Mouse (Mus musculus): ENCODE data around the gene Sptlc2. TPM values are rescaled to one million over a fixed set of nuclear protein-coding genes. Genes with fewer than 3 reads are reported as not detected.
"Not testable (repeated sequence)": the region's sequence is repeated elsewhere in the genome, so short reads cannot be mapped to it uniquely, and the experiment has no call there.

The Sptlc2 gene
- polyA plus RNA-seq, 1 experiment from 2014 or later = 99.1 TPM

- ATAC-seq (ENCODE audit: insufficient read depth, low FRiP score, low read depth) = no peak
- WGBS = 28% methylated on average over 7 of the region's 7 CpGs
- Histone ChIP-seq H3K9ac (no peak overlapping the region), H3K4me3 (replicated peaks) (no peak overlapping the region), H3K27ac (no peak overlapping the region), H3K4me2 (no peak overlapping the region), H3K27me3 (replicated peaks) (no peaks in the 10 kb centered on the region), H3K36me3 (0 out of 2 replicates have a peak, but pooled peaks cover 3% of the 10 kb centered on the region), H3K4me1 (no peaks in the 10 kb centered on the region), H3K9me3 (no peaks in the 10 kb centered on the region)
Measured at GRCm38 (mm10) chr12:87327610-87328009, 60.5 kb downstream of the Sptlc2 start.

DNA sequence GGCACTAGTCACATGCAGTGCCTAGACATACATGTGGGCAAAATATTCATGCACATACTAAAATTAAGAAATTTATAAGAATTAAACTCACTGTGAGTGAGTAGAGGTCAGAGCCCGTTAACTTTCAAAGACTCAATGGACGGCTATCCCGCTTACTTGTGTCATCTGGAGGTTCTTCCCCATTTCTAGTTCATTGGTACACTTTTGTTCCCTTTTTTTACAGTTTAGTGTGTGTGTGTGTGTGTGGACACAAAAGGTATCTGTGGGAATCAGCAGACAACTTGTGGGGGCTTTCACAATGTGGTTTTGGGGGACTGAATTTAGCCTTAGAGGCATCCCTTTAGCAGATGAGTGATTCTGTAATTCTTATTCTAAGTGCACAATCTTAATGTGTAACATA is 62.7 kb downstream of the Sptlc2 start:
- Histone ChIP-seq H3K36me3 (0 out of 2 replicates have a peak, but pooled peaks cover 3% of the 10 kb centered on the region), H3K4me3 (replicated peaks) (no peak overlapping the region), H3K27me3 (replicated peaks) (no peaks in the 10 kb centered on the region), H3K4me1 (no peaks in the 10 kb centered on the region), H3K9me3 (no peaks in the 10 kb centered on the region), H3K27ac (no peak overlapping the region), H3K4me2 (no peak overlapping the region), H3K9ac (no peak overlapping the region)
- WGBS = 91% methylated on average over 3 of the region's 3 CpGs
- no peak for ATAC-seq (ENCODE audit: insufficient read depth, low FRiP score, low read depth)

GRCm38 (mm10) chr12:87319229-87319628 is 68.9 kb downstream of the Sptlc2 start:
- 85% methylated on average over 3 of the region's 3 CpGs for WGBS
- no peak overlapping the region for H3K27ac ChIP-seq
- ATAC-seq (ENCODE audit: insufficient read depth, low FRiP score, low read depth) = no peak
- no peak overlapping the region for H3K4me3 ChIP-seq (replicated peaks)
- H3K27me3 ChIP-seq (replicated peaks) = no peaks in the 10 kb centered on the region
- H3K4me2 ChIP-seq = no peak overlapping the region
- no peaks in the 10 kb centered on the region for H3K9me3 ChIP-seq
- no peaks in the 10 kb centered on the region for H3K36me3 ChIP-seq
- no peak overlapping the region for H3K9ac ChIP-seq
- H3K4me1 ChIP-seq = no peaks in the 10 kb centered on the region

DNA sequence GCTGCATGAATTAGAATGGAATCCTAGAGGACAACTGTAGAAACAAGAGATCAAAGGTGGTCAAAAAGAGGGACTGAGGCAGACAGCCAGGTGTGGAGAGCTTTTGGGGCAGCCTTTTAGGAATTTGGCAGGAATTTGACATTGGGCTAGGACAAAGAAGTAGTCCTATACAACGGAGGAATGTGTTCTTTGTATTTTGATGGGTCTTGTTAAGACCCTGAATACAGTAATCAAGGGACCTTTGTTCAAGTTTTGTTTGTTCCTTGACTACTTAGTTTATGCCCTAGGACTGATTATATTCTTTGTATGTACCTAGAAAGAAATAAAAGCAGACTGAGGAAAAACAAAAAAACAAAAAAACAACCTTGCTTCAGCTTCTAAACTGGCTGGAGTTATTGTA is 70.2 kb downstream of the Sptlc2 start:
- Histone ChIP-seq H3K36me3 (no peaks in the 10 kb centered on the region), H3K4me3 (replicated peaks) (no peak overlapping the region), H3K27ac (no peak overlapping the region), H3K27me3 (replicated peaks) (no peaks in the 10 kb centered on the region), H3K9me3 (no peaks in the 10 kb centered on the region), H3K9ac (no peak overlapping the region), H3K4me1 (no peaks in the 10 kb centered on the region), H3K4me2 (no peak overlapping the region)
- 75% methylated on average over 1 of the region's 1 CpGs for WGBS
- ATAC-seq (ENCODE audit: insufficient read depth, low FRiP score, low read depth) = no peak

DNA sequence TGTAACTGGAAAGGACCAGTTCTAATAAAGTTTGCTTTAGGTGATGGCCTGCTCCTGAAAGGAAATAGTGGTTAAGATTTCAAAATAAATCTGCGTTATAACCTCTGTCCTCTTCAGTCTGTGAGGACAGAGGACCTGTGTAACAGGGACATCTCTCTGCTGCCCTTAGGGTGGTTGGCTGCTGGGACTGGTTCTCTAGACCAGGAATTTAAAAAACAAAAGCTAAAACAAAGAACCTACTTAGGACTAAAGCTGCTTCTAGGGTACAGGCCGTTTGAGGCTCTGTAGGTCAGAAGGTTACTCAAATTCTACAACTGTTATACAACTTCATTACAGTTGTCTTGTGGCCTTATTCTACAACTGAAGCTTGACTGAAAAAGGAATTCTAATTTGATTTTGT is 75.1 kb downstream of the Sptlc2 start:
- WGBS = 80% methylated on average over 2 of the region's 2 CpGs
- Histone ChIP-seq H3K4me1 (no peaks in the 10 kb centered on the region), H3K27me3 (replicated peaks) (no peaks in the 10 kb centered on the region), H3K4me2 (no peak overlapping the region), H3K4me3 (replicated peaks) (no peak overlapping the region), H3K9me3 (no peaks in the 10 kb centered on the region), H3K27ac (no peak overlapping the region), H3K9ac (no peak overlapping the region), H3K36me3 (peaks cover 5% of the 10 kb centered on the region; the same call in 1 of the 2 replicates)
- no peak for ATAC-seq (ENCODE audit: insufficient read depth, low FRiP score, low read depth)

GRCm38 (mm10) chr12:87306584-87306844 is 81.6 kb downstream of the Sptlc2 start:
- H3K27ac ChIP-seq; H3K36me3 ChIP-seq; H3K27me3 ChIP-seq (replicated peaks); ATAC-seq (ENCODE audit: insufficient read depth, low FRiP score, low read depth); H3K4me3 ChIP-seq (replicated peaks); H3K9me3 ChIP-seq; H3K9ac ChIP-seq; H3K4me1 ChIP-seq; H3K4me2 ChIP-seq: not testable (repeated sequence)
- 81% methylated on average over 4 of the region's 4 CpGs for WGBS

- H3K36me3 ChIP-seq = no peaks in the 10 kb centered on the region
- no peak for ATAC-seq (ENCODE audit: insufficient read depth, low FRiP score, low read depth)
- no peak overlapping the region for H3K4me2 ChIP-seq
- H3K9me3 ChIP-seq = no peaks in the 10 kb centered on the region
- H3K4me3 ChIP-seq (replicated peaks) = no peak overlapping the region
- no peaks in the 10 kb centered on the region for H3K4me1 ChIP-seq
- H3K27ac ChIP-seq = no peak overlapping the region
- 38% methylated on average over 13 of the region's 13 CpGs for WGBS
- H3K9ac ChIP-seq = no peak overlapping the region
- H3K27me3 ChIP-seq (replicated peaks) = no peaks in the 10 kb centered on the region
Measured at GRCm38 (mm10) chr12:87305767-87306583, 82.2 kb downstream of the Sptlc2 start.

DNA sequence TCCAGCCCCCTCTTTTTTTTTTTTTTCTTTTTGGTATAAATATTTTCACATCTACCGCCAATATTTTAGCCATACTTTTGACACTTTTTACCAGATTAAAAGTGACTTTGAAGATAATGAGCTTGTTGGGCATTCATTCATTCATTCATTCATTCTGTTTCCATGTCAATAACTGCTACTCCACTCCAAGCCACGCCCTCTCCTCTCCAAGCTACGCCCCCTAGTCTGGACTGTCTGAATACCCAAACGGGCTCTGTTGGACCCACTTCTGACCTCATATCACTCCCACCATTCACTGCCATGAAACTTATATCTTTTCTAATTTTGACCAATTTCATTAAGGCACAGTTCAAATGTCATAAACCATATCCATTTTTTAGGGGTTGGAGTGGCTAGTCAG is 87.0 kb downstream of the Sptlc2 start:
- Histone ChIP-seq H3K9me3 (no peaks in the 10 kb centered on the region), H3K36me3 (no peaks in the 10 kb centered on the region), H3K27ac (no peak overlapping the region), H3K27me3 (replicated peaks) (peaks cover 6% of the 10 kb centered on the region), H3K4me2 (no peak overlapping the region), H3K9ac (no peak overlapping the region), H3K4me3 (replicated peaks) (no peak overlapping the region), H3K4me1 (peaks cover 9% of the 10 kb centered on the region; the same call in 1 of the 2 replicates)
- WGBS = 48% methylated on average over 4 of the region's 4 CpGs
- no peak for ATAC-seq (ENCODE audit: insufficient read depth, low FRiP score, low read depth)

GRCm38 (mm10) chr12:87300441-87300690 is 87.8 kb downstream of the Sptlc2 start:
- no peak overlapping the region for H3K27ac ChIP-seq
- H3K4me3 ChIP-seq (replicated peaks) = peak overlapping the region; percentile 72
- no peak for ATAC-seq (ENCODE audit: insufficient read depth, low FRiP score, low read depth)
- H3K27me3 ChIP-seq (replicated peaks) = peaks cover 6% of the 10 kb centered on the region
- H3K9me3 ChIP-seq = no peaks in the 10 kb centered on the region
- WGBS = 2% methylated on average over 9 of the region's 9 CpGs
- H3K9ac ChIP-seq = peak overlapping the region; percentile 37; the same call in 1 of the 2 replicates
- peak overlapping the region; percentile 99 for H3K4me2 ChIP-seq
- no peaks in the 10 kb centered on the region for H3K36me3 ChIP-seq
- peaks cover 9% of the 10 kb centered on the region; the same call in 1 of the 2 replicates for H3K4me1 ChIP-seq

DNA sequence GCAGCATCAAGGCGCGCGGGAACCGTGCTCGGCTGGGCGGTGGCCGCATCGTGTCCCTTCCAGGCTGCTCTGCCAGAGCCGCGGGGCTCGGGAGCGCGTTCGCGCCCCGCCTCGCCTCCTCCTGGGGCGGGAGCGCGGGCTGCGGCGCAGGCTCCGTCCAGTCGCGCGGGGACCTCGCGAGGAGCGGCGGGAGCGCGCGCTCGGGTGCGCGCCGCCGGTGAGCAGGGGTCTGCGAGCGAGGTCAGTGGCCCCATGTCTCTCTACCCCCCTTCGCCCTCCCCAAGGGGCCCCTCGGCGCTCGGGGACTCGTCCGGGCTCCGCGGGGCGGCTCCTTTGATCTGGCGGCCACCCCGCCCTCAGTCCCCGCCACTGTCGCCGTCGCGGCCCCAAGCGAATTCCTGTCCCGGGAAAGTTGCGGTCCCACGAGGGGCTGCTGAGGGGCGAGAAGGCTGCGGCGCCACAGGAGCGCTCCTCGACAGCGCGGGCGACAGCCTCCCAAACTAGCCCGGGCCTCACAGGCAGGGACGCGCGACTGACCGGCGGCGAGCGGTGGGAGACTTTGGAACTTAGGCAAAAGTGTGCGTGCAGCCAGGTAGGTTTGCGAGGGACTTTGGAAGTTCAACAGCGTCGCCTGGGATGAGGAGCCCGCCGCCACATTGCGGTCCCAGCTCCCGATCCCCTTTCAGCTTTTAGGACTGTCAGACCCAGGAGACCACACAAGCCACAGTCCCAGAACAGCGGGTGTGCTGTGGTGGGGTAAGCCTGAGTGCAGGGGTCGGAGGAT is 88.3 kb downstream of the Sptlc2 start, which contains the start of gene Ism2:
Ism2 (minus strand) TSS at position 49 of the 784 bp plus-strand sequence.
- Histone ChIP-seq H3K4me1 (peaks cover 9% of the 10 kb centered on the region; the same call in 1 of the 2 replicates), H3K9me3 (no peaks in the 10 kb centered on the region), H3K27me3 (replicated peaks) (peaks cover 6% of the 10 kb centered on the region), H3K4me3 (replicated peaks) (peak within 1 kb of the TSS; percentile 72), H3K9ac (peak within 1 kb of the TSS; percentile 37), H3K36me3 (no peaks in the 10 kb centered on the region), H3K27ac (no peak within 1 kb of the TSS), H3K4me2 (peak within 1 kb of the TSS; percentile 99)
- WGBS = under 1% methylated on average over 84 of the region's 86 CpGs
- peak; percentile 73 for ATAC-seq (ENCODE audit: insufficient read depth, low FRiP score, low read depth)

DNA sequence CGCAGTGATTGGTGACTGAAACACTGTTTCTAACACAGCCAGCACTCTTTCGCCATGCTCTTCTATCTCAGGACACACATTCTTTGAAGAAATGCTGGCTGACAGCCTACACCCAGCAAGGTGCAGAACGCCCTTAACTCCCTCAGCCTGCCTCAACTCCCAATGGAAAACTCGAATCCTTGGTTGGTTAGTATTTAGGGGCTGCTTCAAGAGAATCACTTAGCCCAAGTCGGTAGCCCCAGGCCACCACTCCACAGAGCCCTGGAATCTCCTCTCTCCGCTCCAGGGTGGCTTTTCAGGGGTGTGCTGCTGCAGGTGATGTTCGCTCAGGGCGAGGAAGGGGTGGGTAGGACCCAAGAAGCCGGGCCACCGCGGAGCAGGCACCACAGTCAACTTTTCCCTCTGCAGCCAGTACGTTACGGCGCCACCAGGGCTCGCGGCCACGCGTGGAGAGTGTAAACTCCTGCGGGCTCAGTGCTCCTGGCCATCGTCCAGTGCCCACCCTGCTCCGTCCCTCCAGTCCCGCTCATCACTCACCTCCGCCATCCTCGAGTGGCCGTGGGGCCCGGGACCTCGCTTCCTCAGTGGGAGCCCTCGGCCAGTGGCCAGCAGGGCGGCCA is 89.0 kb downstream of the Sptlc2 start:
- Histone ChIP-seq H3K4me3 (replicated peaks) (peak overlapping the region; percentile 72), H3K9ac (peak overlapping the region; percentile 37), H3K4me2 (peak overlapping the region; percentile 99), H3K27ac (no peak overlapping the region), H3K36me3 (no peaks in the 10 kb centered on the region), H3K27me3 (replicated peaks) (peaks cover 6% of the 10 kb centered on the region), H3K4me1 (peaks cover 9% of the 10 kb centered on the region; the same call in 1 of the 2 replicates), H3K9me3 (no peaks in the 10 kb centered on the region)
- ATAC-seq (ENCODE audit: insufficient read depth, low FRiP score, low read depth) = peak; percentile 27; the same call in 1 of the 2 replicates
- 8% methylated on average over 29 of the region's 29 CpGs for WGBS

DNA sequence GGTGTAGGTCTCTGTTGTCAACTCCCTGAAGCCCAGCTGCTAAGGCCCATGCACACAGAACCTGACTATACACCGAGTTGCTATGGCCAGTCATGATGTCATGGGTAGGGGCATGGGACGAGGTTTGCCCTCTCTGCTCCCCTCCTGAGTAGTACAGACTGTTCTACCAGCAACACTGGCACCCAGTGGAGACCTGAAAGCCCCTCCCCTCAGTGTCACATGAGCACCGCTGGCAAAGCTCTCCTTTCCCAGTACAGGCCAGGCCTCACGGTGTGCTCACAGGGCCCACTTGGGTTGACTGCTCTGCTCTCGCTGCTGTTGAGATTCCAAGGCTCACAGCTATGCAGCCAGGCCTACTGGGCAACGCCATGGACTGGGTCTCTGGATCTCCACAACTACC is 94.2 kb downstream of the Sptlc2 start:
- H3K27me3 ChIP-seq (replicated peaks) = peaks cover 2% of the 10 kb centered on the region; the same call in 1 of the 2 replicates
- no peaks in the 10 kb centered on the region for H3K4me1 ChIP-seq
- H3K27ac ChIP-seq = no peak overlapping the region
- no peaks in the 10 kb centered on the region for H3K36me3 ChIP-seq
- no peak overlapping the region for H3K9ac ChIP-seq
- no peak for ATAC-seq (ENCODE audit: insufficient read depth, low FRiP score, low read depth)
- 68% methylated on average over 6 of the region's 6 CpGs for WGBS
- H3K4me3 ChIP-seq (replicated peaks) = no peak overlapping the region
- no peaks in the 10 kb centered on the region for H3K9me3 ChIP-seq
- no peak overlapping the region for H3K4me2 ChIP-seq
